Mouse (Mus musculus): ENCODE measurements around the gene Syn3.

The Syn3 gene

DNA sequence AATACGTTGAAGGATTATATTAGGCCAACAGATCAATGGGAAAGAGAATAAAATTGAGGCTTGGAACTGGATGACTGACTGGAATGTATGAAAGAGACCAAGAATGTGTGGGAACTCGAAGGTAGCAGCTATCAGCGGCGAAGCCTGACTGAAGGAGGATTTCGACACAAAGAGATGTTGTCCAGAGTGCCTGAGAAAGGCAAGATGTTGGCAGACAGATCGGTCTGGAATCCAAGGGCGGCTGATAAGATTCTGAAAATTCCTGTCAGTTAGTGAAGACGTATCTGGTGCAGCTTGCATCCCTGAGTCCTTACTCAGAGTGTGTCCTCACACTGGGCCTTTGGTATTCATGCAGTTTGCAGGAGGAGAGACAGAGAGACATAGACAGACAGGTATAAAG, 81.9 kb downstream of the Syn3 start:
- DNase-seq = peak in 1 of 2 experiments; percentile 45

DNA sequence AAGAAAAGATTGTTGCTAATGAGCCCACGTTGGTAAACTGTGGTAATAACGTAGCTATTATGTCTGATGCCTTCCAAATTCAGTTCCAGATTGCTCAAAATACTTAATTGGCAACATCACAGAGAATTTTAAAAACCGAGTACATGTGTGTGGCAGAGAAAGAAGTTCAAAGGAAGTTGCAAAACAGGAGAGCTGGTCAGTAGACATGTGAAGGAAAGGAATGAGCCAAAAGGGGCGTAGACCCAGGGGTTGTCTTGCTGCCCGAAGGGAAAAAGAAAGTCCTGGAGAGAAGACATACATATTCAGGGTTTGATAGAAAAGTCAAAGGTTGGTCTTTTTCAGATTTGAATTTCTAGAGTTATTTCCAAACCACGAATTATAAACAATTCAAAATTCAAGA, 87.8 kb downstream of the Syn3 start:
- DNase-seq = no peak

DNA sequence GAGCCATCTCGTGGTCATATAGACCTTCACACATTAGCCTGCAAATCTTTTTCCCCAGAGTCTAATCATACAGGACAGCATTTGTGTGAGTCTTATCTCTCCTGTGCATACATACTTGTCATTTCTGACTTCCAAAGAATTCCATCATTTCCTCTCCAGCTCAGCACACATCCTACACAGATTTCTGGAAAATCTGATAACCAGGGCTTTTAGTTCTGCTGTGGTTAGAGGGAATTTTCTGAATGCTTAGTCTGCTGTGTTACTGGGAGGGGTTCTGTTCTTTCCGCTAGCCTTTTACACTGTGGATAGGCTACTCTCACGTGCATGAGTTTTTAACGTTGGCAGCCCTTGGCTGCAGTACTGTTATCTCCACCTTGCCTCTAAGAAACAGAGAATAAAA, 91.7 kb downstream of the Syn3 start:
- DNase-seq = no peak

- DNase-seq = no peak
Observed at GRCm38 (mm10) chr10:86398347-86398720, 100.4 kb downstream of the Syn3 start.

DNA sequence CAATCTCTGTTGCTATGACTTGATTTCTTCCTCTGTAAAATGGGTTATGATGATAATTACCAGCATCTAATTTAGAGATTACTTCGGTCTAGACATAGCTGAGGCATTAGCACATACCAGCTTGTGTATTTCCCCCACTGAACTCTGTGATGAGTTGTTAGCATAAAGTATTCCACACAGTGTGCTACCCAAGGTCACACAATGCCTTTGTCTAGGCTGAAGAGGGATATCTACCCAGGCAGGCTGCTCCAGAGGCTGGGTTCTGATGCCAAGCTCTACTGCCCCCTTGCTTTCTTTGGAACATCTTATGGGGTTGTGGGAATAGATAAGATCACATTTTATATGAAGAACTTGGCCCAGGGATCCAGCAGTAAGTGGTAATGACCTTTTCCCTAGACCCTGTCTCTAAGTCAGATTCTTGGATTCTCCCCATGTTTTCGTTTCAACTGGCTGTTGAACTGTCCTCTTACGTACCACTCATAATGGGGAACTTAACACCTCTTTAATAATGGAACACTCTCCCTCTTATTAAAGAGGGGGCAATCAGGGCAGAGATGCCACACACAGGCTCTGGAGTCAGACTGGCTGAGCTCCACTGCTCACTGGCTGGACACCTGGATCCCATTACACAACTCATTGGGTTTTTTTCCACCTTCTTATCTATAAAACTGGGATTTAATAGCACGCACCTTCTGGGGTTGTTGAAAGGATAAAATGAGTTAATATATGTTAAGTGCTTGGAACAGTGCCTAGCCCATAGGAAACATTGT, 100.9 kb downstream of the Syn3 start:
- no peak for DNase-seq

DNA sequence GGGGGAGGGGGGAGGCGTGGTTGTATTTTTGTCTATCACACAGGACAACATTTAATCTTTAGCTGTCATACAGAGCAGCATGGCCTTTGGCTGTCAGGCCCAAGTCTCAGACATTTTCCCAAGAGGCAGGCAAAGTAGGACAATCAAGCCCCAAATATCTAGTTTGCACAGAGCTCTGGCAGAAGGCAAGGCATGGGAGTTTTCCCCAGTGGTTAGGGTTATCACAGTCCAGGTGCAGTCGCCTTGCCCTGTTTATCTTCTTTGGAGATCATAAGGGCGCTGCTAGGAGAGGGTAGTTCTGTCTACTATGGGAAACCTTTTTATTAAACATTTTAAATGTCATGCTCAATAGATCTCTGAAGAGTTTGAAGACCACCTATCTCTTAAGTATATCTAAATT, 106.3 kb downstream of the Syn3 start:
- no peak for DNase-seq

DNA sequence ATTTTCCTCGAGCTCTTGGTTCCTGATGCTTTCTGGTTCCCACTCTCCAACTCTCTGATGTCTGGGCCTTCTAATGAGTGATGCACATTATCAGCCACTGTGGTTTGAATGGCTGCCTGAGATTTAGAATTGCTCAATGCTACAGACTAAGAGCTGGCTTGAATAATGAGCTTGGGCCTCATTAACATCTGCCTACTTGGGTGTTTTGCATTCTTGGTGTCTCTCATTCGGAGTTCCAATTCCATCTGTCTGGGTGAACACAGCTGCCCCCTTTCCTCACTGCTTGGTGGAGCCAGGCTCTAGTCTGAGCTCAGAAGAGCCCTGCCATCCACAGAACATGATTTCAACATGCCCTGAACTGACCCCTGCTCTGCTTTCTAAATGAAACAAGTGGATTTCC, 108.8 kb downstream of the Syn3 start:
- DNase-seq = no peak

GRCm38 (mm10) chr10:86389357-86389756, 109.3 kb downstream of the Syn3 start:
- no peak for DNase-seq

DNA sequence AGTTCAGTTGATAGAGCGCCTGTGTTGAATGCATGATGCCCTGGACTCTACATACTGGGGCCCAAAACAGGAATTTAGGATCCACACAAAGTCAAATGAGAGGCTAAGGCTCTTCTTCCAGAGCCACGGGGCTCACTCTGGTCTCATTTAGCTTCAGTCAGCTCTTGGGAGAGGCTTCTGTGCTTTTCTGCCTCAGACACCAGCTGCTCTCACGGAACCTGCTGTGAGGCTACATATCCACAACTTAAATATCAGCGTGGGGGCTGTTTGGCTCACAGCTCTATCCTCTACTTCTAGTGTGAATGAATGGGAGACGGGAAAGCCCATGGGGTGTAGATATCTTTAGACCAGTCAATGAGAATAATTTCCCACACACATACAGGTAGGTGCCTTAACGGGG, 109.9 kb downstream of the Syn3 start:
- DNase-seq = no peak

DNA sequence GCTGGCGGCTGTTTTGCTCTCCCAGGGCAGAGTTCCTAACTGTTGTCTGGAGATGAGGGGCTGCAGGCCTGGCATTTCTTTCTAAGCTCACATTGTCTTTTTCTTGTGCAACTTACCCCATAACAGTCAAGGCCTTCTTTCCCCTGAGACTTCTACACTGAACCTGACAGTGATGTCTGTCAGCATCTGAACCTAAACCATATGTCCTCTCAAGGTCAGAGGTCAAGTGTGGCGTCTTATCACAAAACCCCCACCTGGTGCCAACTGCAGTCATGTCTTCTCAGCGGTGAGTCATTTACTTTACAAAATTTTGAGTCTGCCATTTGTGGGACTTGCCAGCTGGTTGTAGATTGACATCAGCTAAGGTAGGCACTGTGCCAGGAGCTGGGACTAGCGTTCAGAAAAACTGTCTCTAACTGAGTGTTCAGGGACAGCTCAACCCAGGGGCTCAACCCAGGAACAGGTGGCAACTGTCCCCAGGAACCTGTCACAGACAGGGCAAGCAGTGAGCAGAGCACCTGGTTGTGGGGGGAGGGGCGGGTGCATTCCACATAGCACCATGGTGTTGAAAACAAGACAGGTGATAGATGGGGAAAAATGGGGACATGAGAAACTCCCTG, 110.8 kb downstream of the Syn3 start:
- DNase-seq = no peak

- no peak for DNase-seq
Observed at GRCm38 (mm10) chr10:86386232-86386631, 112.5 kb downstream of the Syn3 start.

GRCm38 (mm10) chr10:86385656-86386055, 113.0 kb downstream of the Syn3 start:
- DNase-seq = no peak

- no peak for DNase-seq
Observed at GRCm38 (mm10) chr10:86384655-86385054, 114.0 kb downstream of the Syn3 start.

DNA sequence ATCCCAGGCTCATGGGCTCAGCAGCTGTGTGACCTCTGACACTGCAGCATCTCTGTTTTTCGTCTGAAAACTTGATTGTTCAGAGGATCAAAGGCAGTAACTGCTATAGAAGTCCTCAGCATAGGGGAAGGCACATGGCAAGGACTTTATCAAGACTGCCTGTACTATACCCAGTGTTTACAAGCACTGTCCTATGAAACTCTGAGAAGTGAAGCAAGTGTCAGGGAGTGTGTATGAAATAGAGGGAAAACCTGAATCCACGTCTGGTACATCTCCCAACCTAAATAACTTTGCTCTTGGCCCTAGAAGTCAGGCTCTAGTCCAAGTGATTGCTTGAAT, 116.8 kb downstream of the Syn3 start:
- DNase-seq = no peak

GRCm38 (mm10) chr10:86381150-86381921, 117.4 kb downstream of the Syn3 start:
- no peak for DNase-seq

DNA sequence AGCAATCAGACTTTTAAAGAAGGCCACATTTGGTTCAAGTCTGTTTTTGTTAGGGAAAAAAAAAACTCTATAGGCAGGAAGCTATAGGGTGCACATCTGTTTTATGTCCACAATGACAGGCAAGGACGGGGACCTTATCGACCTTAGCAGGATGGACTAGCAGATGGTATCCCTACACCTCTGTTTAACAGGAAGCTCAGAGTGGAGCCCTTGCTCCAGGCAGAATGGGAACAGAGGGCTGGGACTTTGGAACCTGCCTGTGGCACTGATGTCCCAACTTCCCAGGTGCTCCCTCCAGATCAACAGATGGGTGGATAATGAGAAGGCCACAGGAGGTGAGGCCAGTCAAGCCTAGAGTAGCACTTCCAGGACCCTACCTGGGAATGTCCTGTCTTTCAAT, 118.1 kb downstream of the Syn3 start:
- DNase-seq = no peak

- DNase-seq = peak in 1 of 2 experiments; percentile 43
Observed at GRCm38 (mm10) chr10:86378803-86379202, 119.9 kb downstream of the Syn3 start.

DNA sequence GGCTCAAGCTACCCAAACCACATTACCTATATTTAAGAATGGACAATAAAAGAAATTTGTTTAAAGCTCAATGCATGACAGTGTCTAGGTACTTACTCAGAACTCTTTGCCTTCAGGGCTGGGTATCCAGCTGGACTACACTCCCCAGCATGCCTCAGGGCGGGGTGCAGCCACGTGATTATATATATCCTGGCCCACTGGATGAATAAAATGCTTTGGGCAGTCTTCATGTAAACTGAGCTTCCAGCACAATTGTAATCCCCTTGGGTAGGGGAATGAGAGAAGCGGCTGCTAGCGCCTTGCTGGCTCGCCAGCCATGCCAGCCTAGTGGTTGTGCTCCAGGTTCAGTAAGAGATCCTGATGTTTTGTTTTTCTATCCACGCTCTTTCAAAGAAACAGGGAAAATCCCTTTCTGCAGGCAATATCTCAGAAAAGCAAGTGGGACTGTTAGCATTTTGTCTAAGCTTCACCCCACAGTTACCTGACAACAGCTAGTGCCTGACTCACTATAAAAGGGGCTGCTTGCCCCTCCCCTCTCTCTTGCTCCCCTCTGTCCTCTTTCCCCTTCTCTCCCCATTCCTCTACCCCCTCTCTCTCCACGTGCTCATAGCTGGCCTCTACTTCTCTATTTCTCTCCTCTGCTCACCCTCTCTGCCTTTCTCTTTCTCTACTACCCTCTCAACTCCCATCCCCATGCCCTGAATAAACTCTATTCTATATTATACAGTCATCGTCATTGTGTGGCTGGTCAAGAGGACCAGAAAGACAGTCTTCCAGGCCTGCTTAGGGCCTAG, 122.1 kb downstream of the Syn3 start:
- no peak for DNase-seq

- peak; percentile 35 to 62 for DNase-seq
Observed at GRCm38 (mm10) chr10:86375903-86376302, 122.8 kb downstream of the Syn3 start.

- DNase-seq = no peak
Observed at GRCm38 (mm10) chr10:86374061-86374460, 124.6 kb downstream of the Syn3 start.

GRCm38 (mm10) chr10:86371561-86371960, 127.1 kb downstream of the Syn3 start:
- no peak for DNase-seq

DNA sequence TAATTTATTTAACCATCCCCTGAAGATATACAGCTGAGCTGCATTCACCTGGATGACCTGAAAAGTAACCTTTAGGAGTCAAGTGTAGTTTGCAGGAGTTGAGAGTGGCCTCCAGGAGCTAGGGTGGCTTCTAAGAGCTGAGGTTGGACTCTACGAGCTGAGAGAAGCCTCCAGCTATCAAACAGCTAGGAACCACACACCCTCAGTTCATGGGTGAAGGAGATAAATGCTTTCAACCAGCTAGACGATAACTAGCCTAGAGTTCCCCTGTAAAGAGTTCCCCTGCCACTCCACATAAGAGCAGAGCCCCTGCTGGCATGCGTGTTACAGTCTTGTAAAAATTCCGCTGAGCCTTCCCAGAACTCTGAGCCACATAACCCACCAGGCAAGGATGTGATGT, 129.3 kb downstream of the Syn3 start:
- no peak for DNase-seq

DNA sequence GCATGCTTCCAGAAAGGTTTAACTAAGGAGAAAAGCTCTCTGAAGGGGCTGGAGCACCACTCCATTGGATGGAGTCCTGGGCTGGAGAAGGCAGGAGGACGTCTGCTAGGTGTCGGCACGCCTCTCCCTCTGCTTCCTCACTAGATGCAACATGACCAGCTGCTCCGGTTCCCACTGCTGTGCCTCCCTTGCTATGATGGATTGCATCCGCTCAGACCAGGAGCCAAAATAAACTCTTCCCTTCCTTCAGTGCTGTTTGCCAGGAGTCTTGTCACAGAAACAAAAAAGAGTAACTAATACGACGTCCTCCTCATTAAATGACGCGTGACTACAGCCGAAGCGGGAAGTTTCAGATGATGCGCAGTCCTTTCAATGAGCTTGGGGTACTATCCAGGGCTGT, 129.9 kb downstream of the Syn3 start:
- DNase-seq = peak; percentile 57 to 77
